ENCODE assay signal across 8 mouse cellular contexts in genomic region chr10:37637001-37637562, GRCm38 (mm10).
A peak's percentile ranks its signal among the peaks of the same experiment; 100 is the strongest.
DNase-seq lines count a peak whose midpoint lies in the region; ATAC-seq and TF ChIP-seq lines count a peak whose summit lies in the region.
"Had no signal": no experiment of that assay in that cellular context is flagged by ENCODE, and none has a peak within 500 bp of the region (broad histone marks: within the 10 kb centered on the region; RNA-seq: fewer than 3 reads in every experiment).

No protein-coding gene starts in this region.

- TF ChIP-seq EP300 in heart, adult 2 months (IDR thresholded peaks at IDR 0.05; ENCODE audit: insufficient read depth, low read depth, low read length) = no peak

- DNase-seq in kidney, adult 11 months = peak; percentile 4
- peak; percentile 86 for DNase-seq in embryo, embryonic 10.5 days (ENCODE audit: low spot score)
- DNase-seq in embryonic facial prominence, embryonic 14.5 days (ENCODE audit: low spot score) = peak; percentile 78
- no peak for DNase-seq in heart, adult 2 months
- DNase-seq in urinary bladder, postnatal 10 days (ENCODE audit: low spot score) = no peak
- DNase-seq: thymus, postnatal 4 days had no signal

- no peak for TF ChIP-seq POLR2A in heart, adult 2 months (IDR thresholded peaks at IDR 0.05; ENCODE audit: insufficient read depth, low read depth, low read length)

- H3K27ac ChIP-seq in kidney, embryonic 16.5 days (ENCODE audit: low read length) = no peak overlapping the region
- H3K27ac ChIP-seq in embryonic facial prominence, embryonic 14.5 days (replicated peaks; ENCODE audit: low read depth, low read length) = peak overlapping the region; percentile 21; the same call in 1 of the 2 replicates
- H3K27ac ChIP-seq in limb, embryonic 12.5 days = 0 out of 2 replicates have a peak overlapping the region, but pooled peaks have one; percentile 5
- no peak overlapping the region for H3K27ac ChIP-seq in heart, adult 2 months

- no peaks in the 10 kb centered on the region for H3K9me3 ChIP-seq in kidney, embryonic 16.5 days (ENCODE audit: low read length)
- H3K9me3 ChIP-seq in embryonic facial prominence, embryonic 14.5 days (ENCODE audit: control insufficient read depth, low read length) = no peaks in the 10 kb centered on the region
- H3K9me3 ChIP-seq in limb, embryonic 12.5 days = no peaks in the 10 kb centered on the region

- H3K4me2 ChIP-seq in kidney, embryonic 16.5 days (replicated peaks; ENCODE audit: low read depth, low read length) = no peak overlapping the region
- H3K4me2 ChIP-seq in embryonic facial prominence, embryonic 14.5 days (ENCODE audit: low read depth, low read length) = peak overlapping the region; percentile 15
- peak overlapping the region; percentile 40 for H3K4me2 ChIP-seq in limb, embryonic 12.5 days

- intact Hi-C loops in heart, adult 2 months (cut with DNase I) = no loop called here

- H3K4me3 ChIP-seq in kidney, embryonic 16.5 days (ENCODE audit: low read length) = no peak overlapping the region
- H3K4me3 ChIP-seq in embryonic facial prominence, embryonic 14.5 days (ENCODE audit: low read depth, low read length) = no peak overlapping the region
- no peak overlapping the region for H3K4me3 ChIP-seq in limb, embryonic 12.5 days (replicated peaks)
- H3K4me3 ChIP-seq in heart, adult 2 months = no peak overlapping the region

- H3K9ac ChIP-seq in kidney, embryonic 16.5 days (replicated peaks; ENCODE audit: low read length) = no peak overlapping the region
- H3K9ac ChIP-seq in embryonic facial prominence, embryonic 14.5 days (ENCODE audit: low read depth, low read length) = no peak overlapping the region
- H3K9ac ChIP-seq in limb, embryonic 12.5 days (replicated peaks) = no peak overlapping the region
- H3K9ac ChIP-seq in heart, adult 2 months (ENCODE audit: low read depth, low read length) = no peak overlapping the region

- ATAC-seq in kidney, embryonic 16.5 days (ENCODE audit: low FRiP score, low TSS enrichment) = no peak; the same call in 1 of the 2 replicates
- peak; percentile 74 for ATAC-seq in embryonic facial prominence, embryonic 14.5 days (ENCODE audit: low read depth)
- no peak for ATAC-seq in limb, embryonic 12.5 days (ENCODE audit: insufficient number of reproducible peaks, insufficient read depth, low FRiP score, low TSS enrichment, low read depth)

- no peaks in the 10 kb centered on the region for H3K36me3 ChIP-seq in kidney, embryonic 16.5 days (ENCODE audit: insufficient read depth, low read length)
- H3K36me3 ChIP-seq in embryonic facial prominence, embryonic 14.5 days (ENCODE audit: control insufficient read depth, insufficient read depth, low read length) = no peaks in the 10 kb centered on the region
- no peaks in the 10 kb centered on the region for H3K36me3 ChIP-seq in limb, embryonic 12.5 days
- no peaks in the 10 kb centered on the region for H3K36me3 ChIP-seq in heart, adult 2 months (ENCODE audit: control insufficient read depth, insufficient read depth, low read length)

- no peak for TF ChIP-seq CTCF in heart, adult 2 months (IDR thresholded peaks at IDR 0.05)

- H3K79me2 ChIP-seq in heart, adult 2 months (replicated peaks; ENCODE audit: control insufficient read depth, insufficient read depth, low read length) = no peaks in the 10 kb centered on the region

- H3K27me3 ChIP-seq in kidney, embryonic 16.5 days (ENCODE audit: insufficient read depth, low read length) = no peaks in the 10 kb centered on the region
- no peaks in the 10 kb centered on the region for H3K27me3 ChIP-seq in embryonic facial prominence, embryonic 14.5 days (replicated peaks; ENCODE audit: control insufficient read depth, insufficient read depth, low read length)
- H3K27me3 ChIP-seq in limb, embryonic 12.5 days = no peaks in the 10 kb centered on the region
- H3K27me3 ChIP-seq in heart, adult 2 months (ENCODE audit: control insufficient read depth, insufficient read depth, low read length) = no peaks in the 10 kb centered on the region

- peaks cover 8% of the 10 kb centered on the region; the same call in 1 of the 2 replicates for H3K4me1 ChIP-seq in kidney, embryonic 16.5 days (ENCODE audit: insufficient read depth, low read length)
- H3K4me1 ChIP-seq in embryonic facial prominence, embryonic 14.5 days (ENCODE audit: control insufficient read depth, insufficient read depth, low read length) = 0 out of 2 replicates have a peak, but pooled peaks cover 6% of the 10 kb centered on the region
- peaks cover 14% of the 10 kb centered on the region for H3K4me1 ChIP-seq in limb, embryonic 12.5 days (replicated peaks)
- no peaks in the 10 kb centered on the region for H3K4me1 ChIP-seq in heart, adult 2 months (ENCODE audit: control insufficient read depth, insufficient read depth, low read length)

- 32% methylated on average over 7 of the region's 7 CpGs for WGBS in kidney, embryonic 16.5 days
- 19% methylated on average over 7 of the region's 7 CpGs for WGBS in embryonic facial prominence, embryonic 14.5 days
- WGBS in limb, embryonic 12.5 days = 14% methylated on average over 7 of the region's 7 CpGs
- 73% methylated on average over 7 of the region's 7 CpGs for WGBS in heart, adult 2 months

Comparison
In these comparisons a context has a peak if more than half of its experiments do, and no peak if none do; other contexts are left out.
1. DNase-seq: peak in kidney, adult 11 months (single experiment), embryo, embryonic 10.5 days (single experiment) and embryonic facial prominence, embryonic 14.5 days (single experiment); none in heart, adult 2 months (0 of 2) and urinary bladder, postnatal 10 days (single experiment).
2. H3K27ac ChIP-seq: peak in embryonic facial prominence, embryonic 14.5 days (single experiment) and limb, embryonic 12.5 days (single experiment); none in kidney, embryonic 16.5 days (single experiment) and heart, adult 2 months (single experiment).